Mouse (Mus musculus) urinary bladder, postnatal 14 days (tissue): Measurements from ENCODE around the gene Timm17a.

ENCODE experiments used
- DNase-seq: peaks from one replicate; pipeline ENCODE4 v3.0.0; 2021; ENCODE audit warnings: low spot score

The Timm17a gene

DNA sequence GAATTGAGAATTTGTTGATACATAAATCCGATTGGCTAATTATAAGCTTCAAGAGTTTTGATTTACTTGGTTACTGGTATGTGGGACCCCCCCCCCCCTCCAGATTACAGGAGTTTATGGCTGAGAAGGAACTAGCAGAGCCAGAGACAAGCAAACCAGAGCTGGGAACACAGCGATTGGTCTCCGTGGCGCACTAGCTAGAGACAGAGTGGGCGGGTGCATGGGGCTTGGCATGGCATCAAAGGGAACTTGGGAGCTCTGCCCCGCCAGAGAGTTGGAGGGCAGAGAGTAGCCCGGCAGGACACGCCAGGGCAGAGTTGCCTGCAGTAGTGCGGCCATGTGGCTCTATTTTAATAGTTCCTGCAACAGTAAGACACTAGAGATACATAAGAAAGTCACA is 32.9 kb downstream of the Timm17a start:
- DNase-seq, result peak; percentile 79

GRCm38 (mm10) chr1:135271371-135271770 is 42.2 kb downstream of the Timm17a start:
- no peak for DNase-seq

DNA sequence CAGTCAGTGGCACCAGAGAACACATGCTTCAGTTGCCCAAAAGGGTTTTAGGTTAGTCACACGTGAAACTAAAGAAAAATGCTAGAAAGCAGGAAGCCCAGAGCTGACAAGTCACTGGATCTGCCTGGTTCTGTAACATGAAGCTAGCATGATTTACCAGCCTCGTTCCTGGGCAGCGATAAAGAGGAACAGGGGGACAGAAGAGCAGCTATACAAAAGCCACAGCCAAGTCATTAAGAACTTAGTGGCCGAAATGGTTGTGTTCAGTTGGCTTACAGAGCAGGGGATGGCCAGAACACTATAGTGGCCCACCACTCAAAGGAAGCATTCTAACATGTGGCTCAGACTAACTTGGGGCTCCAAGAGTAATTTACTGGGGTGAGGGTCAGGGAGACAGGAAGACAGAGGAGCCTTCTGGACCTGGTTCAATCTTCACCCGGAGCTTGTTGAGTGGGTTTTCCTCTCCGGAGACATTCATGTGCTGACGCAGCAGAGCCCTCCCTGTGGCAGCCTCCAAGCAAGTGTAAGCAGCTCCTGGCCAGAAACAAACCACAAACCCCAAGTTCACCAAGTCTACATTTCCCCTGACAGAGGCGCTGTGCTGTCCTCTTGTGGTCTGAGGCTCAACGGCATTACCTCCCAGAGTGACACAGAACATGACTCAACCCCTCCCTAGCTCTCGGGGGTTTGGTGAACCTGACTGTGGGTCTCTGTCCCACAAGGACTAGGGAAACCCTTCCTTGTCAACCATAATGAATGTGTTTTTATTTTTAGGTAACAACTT is 45.7 kb downstream of the Timm17a start:
- no peak for DNase-seq

- no peak for DNase-seq
Measured at GRCm38 (mm10) chr1:135265834-135266233, 47.7 kb downstream of the Timm17a start.

DNA sequence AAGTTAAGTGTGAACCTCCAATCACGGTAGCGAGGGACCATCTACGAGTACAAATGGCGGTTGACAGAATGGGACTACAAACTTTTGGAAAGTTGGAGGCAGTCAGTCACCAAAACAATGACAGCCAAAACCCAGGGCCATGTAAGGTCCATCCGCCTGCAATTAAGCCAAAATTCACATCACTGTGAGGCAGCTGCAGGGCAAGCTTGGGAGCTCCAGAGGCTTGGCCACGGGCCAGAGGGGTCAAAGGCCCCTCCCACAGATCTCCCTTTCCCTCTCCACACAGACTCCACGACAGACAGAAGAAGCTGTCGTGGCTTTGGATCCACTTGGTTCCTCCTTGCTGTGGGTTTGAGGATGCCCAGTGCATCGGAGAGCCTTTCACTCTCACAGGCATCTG is 50.3 kb downstream of the Timm17a start:
- DNase-seq, result no peak

DNA sequence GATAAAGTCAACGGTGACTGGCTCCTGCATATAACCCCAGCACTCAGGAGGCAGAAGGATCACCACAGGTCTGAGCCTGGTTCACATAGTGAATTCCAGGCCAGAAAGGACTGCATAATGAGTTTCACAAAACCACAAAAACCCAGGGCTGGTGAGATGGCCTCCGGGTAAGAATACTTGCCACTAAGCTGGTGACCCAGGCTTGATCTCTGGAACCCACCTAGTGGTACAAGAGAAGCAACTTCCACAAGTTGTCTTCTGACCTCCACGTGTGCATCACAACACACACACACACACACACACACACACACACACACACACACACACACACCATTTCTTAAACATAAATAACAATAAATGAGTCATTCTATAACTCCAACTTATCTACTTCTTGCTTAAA is 51.2 kb downstream of the Timm17a start:
- no peak for DNase-seq

DNA sequence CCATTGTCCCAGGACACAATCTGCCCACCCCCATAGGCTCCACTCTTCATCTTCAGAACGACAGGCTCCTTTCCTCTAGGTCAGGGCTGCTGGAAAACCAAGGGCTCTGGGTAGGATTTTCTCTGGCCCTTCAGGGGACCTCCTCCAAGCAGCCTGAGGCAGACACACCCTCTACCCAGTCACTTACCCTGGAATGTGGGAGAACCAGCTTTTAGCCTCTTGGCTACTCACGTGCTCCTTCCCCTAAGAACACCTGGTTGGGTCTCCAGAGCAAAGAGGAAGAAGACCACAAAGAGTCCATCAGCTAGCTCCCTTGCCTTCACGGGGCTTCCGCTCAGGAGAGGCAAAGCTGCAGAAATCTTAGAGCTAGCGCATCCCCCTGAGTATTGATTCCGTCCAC is 52.6 kb downstream of the Timm17a start:
- peak; percentile 70 for DNase-seq

DNA sequence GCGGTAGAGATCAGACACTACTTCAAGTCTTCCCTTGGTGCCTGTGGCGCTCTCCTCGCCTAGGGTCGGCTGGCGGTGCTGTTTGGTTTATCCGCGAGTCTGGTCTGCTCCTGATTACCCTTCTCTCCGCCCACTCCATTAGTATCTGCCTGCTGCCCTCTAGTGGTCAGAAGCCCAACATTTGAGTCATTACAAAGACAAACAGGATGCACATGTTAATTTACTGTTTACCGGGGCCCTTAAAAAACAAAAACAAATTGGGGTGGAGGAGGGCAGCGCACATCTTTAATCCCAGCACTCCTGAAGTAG is 54.5 kb downstream of the Timm17a start:
- DNase-seq, result peak; percentile 89

DNA sequence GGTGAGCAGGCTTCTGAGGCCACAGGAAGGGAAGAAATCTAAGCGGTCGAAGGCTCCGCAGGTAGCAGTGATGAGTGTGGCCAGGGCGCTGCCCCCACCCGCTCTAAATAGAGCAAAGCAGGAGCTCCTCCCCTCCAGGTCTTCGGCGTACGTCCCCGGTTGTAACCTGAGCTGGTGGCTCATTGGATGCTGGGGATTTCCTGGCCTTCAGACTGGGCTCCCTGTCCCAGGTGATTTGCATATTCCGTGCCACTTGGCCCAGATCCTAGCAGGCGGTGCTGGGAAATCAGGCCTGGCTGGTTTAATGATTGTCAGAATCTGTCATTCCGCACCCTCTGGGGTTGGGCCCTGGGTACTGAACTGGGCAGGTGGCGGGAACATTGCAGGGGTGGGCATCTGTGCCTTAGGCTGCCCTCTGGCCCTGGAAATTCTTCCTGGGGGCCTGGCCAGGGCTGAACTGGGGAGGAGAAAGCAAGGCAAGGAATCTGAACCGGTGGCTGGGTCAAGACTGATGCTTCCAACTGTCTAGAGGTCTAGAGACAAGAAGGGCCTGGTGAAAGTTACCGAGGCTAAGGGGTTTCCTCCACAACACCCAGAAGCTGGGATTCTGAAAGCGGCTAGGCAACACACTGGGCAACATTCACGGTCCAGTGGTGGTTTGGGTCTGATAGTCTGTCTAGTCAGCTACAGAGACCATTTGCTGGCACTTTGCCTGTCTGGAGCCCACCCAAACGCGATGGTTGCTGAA is 55.0 kb downstream of the Timm17a start, which contains the start of gene Elf3:
Elf3 (minus strand) TSS at position 189 of the 748 bp plus-strand sequence.
- DNase-seq, result peak; percentile 90

- DNase-seq, result peak; percentile 89
Measured at GRCm38 (mm10) chr1:135256299-135256698, 57.3 kb downstream of the Timm17a start.

DNA sequence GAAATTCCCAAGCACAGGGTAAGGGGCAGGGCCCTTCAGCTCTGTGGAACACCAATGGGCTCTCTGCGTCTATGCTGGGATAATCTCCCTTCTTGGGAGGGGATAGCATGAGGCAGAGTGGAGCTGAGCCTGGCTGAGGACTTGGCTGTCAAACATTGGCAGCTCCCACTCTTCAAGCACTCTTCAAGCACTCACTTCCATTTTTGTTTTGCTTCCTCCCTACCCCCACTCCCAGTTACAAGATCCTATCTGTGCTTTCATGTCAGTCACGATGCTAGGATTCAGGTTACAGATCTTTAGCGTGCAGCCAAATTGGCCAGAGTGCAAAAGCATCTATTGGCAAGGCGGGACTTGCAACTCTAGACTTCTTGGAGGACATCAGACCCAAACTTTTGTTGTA is 60.7 kb downstream of the Timm17a start:
- DNase-seq, result peak; percentile 62

- DNase-seq, result no peak
Measured at GRCm38 (mm10) chr1:135251405-135251804, 62.2 kb downstream of the Timm17a start.

GRCm38 (mm10) chr1:135250706-135251105 is 62.9 kb downstream of the Timm17a start:
- DNase-seq, result peak; percentile 35

- DNase-seq, result peak; percentile 78
Measured at GRCm38 (mm10) chr1:135248434-135248850, 65.1 kb downstream of the Timm17a start.
